Mouse (Mus musculus) CH12.LX (cell line): ENCODE data around the gene Eps8. TPM values are rescaled to one million over a fixed set of nuclear protein-coding genes. Genes with fewer than 3 reads are reported as not detected.

Source experiments
- DNase-seq: peaks from one replicate; pipeline ENCODE4 v3.0.0-alpha.2; 2013; ENCODE audit errors: extremely low read depth
- H3K27ac ChIP-seq: 2 replicates; pipeline ENCODE4 v1.5.1; 2012; ENCODE audit warnings: low read depth, mild to moderate bottlenecking, control low read depth, moderate library complexity; ENCODE audit not compliant: insufficient read depth
- H3K27me3 ChIP-seq: replicated peaks from 2 replicates; pipeline ENCODE3; 2012; ENCODE audit warnings: inconsistent platforms
- H3K36me3 ChIP-seq, 2 experiments: replicated peaks in 1 of 2; 2 replicates each; pipeline versions ENCODE3 to v1.6.1; 2012; ENCODE audit warnings: inconsistent platforms in 1 of 2, low read length in 1 of 2, mild to moderate bottlenecking in 1 of 2, mixed read lengths in 1 of 2, moderate library complexity in 1 of 2; ENCODE audit not compliant: control insufficient read depth in 1 of 2, insufficient read depth in 1 of 2
- H3K4me1 ChIP-seq, 2 experiments: 2 replicates each; pipeline ENCODE4 v1.6.1; 2012; ENCODE audit warnings: inconsistent platforms in 1 of 2, moderate library complexity in 1 of 2; ENCODE audit not compliant: insufficient read depth in 2 of 2, control insufficient read depth in 1 of 2
- H3K4me2 ChIP-seq: 2 replicates; pipeline ENCODE4 v1.6.1; 2012; ENCODE audit warnings: low read depth, mild to moderate bottlenecking, control low read depth; ENCODE audit not compliant: poor library complexity, insufficient read depth, severe bottlenecking
- H3K4me3 ChIP-seq, 3 experiments: fragments of 150-350 bp in 1 of 3; sonication (generic) in 1 of 3; replicated peaks in 1 of 3; 2 replicates each; pipeline versions ENCODE3 to v1.5.1; 2011 to 2012; ENCODE audit warnings: low read depth in 2 of 3, low read length in 2 of 3, mild to moderate bottlenecking in 2 of 3, moderate library complexity in 2 of 3, control low read depth in 1 of 3, improper control_type of control experiment in 1 of 3, inconsistent platforms in 1 of 3, mixed read lengths in 1 of 3; ENCODE audit not compliant: poor library complexity in 1 of 3
- H3K79me2 ChIP-seq: replicated peaks from 2 replicates; pipeline ENCODE4 v1.6.1; 2012; ENCODE audit warnings: mild to moderate bottlenecking, moderate library complexity; ENCODE audit not compliant: control insufficient read depth, poor library complexity, insufficient read depth, severe bottlenecking; ENCODE audit errors: extremely low read depth
- H3K9ac ChIP-seq: 2 replicates; pipeline ENCODE4 v1.6.1; 2012; ENCODE audit warnings: low read depth, mild to moderate bottlenecking, control low read depth, moderate library complexity; ENCODE audit not compliant: insufficient read depth
- H3K9me3 ChIP-seq: replicated peaks from 2 replicates; pipeline ENCODE3; 2012; ENCODE audit warnings: low read length, inconsistent platforms, mixed read lengths
- BHLHE40 ChIP-seq: IDR thresholded peaks from 2 replicates; pipeline ENCODE4 v1.6.1; 2011; ENCODE audit warnings: mild to moderate bottlenecking, low read depth, low read length, improper control_type of control experiment
- CHD1 ChIP-seq: IDR thresholded peaks from 2 replicates; pipeline ENCODE4 v1.6.1; 2012; ENCODE audit warnings: low read depth, low read length, improper control_type of control experiment, inconsistent platforms
- CHD2 ChIP-seq: IDR thresholded peaks from 2 replicates; pipeline ENCODE4 v1.6.1; 2011; ENCODE audit warnings: low read length, improper control_type of control experiment
- E2F4 ChIP-seq: IDR thresholded peaks from 2 replicates; pipeline ENCODE4 v1.6.1; 2011; ENCODE audit warnings: low read depth, low read length, improper control_type of control experiment; ENCODE audit not compliant: insufficient replicate concordance
- ELF1 ChIP-seq: IDR thresholded peaks from 2 replicates; pipeline ENCODE4 v1.6.1; 2014; ENCODE audit warnings: low read depth, mild to moderate bottlenecking, inconsistent platforms, low read length, improper control_type of control experiment
- ETS1 ChIP-seq: conservative IDR thresholded peaks from 2 replicates; pipeline ENCODE4 v1.6.1; 2012; ENCODE audit warnings: low read depth, mild to moderate bottlenecking, inconsistent platforms, low read length, improper control_type of control experiment, moderate library complexity
- GABPA ChIP-seq: IDR thresholded peaks from 2 replicates; pipeline ENCODE4 v1.6.1; 2012; ENCODE audit warnings: low read depth, low read length, improper control_type of control experiment, inconsistent platforms; ENCODE audit not compliant: insufficient replicate concordance
- HCFC1 ChIP-seq: IDR thresholded peaks from 2 replicates; pipeline ENCODE4 v1.6.1; 2012; ENCODE audit warnings: low read depth, mild to moderate bottlenecking, inconsistent platforms, low read length, improper control_type of control experiment
- JUND ChIP-seq: conservative IDR thresholded peaks from 2 replicates; pipeline ENCODE4 v1.6.1; 2011; ENCODE audit warnings: low read depth, low read length, improper control_type of control experiment
- MAZ ChIP-seq: IDR thresholded peaks from 2 replicates; pipeline ENCODE4 v1.6.1; 2012; ENCODE audit warnings: low read depth, mild to moderate bottlenecking, inconsistent platforms, low read length, improper control_type of control experiment, moderate library complexity
- MEF2A ChIP-seq: IDR thresholded peaks from 2 replicates; pipeline ENCODE4 v1.6.1; 2014; ENCODE audit warnings: low read depth, mild to moderate bottlenecking, inconsistent platforms, low read length, improper control_type of control experiment, borderline replicate concordance
- MYC ChIP-seq: IDR thresholded peaks from 2 replicates; pipeline ENCODE4 v1.6.1; 2011; ENCODE audit warnings: low read depth, mild to moderate bottlenecking, improper control_type of control experiment, low read length
- NRF1 ChIP-seq: IDR thresholded peaks from 2 replicates; pipeline ENCODE4 v1.6.1; 2014; ENCODE audit warnings: low read depth, mild to moderate bottlenecking, inconsistent platforms, low read length, improper control_type of control experiment, moderate library complexity
- POLR2A ChIP-seq: IDR thresholded peaks from 2 replicates; pipeline ENCODE4 v1.6.1; 2011; ENCODE audit warnings: low read depth, mild to moderate bottlenecking, improper control_type of control experiment, low read length
- TCF12 ChIP-seq: IDR thresholded peaks from 2 replicates; pipeline ENCODE4 v1.6.1; 2014; ENCODE audit warnings: low read depth, mild to moderate bottlenecking, inconsistent platforms, low read length, improper control_type of control experiment
- UBTF ChIP-seq: IDR thresholded peaks from 2 replicates; pipeline ENCODE4 v1.6.1; 2012; ENCODE audit warnings: low read depth, mild to moderate bottlenecking, inconsistent platforms, low read length, improper control_type of control experiment, moderate library complexity
- USF2 ChIP-seq: conservative IDR thresholded peaks from 2 replicates; pipeline ENCODE4 v1.6.1; 2011; ENCODE audit warnings: low read depth, low read length, improper control_type of control experiment
- ZMIZ1 ChIP-seq: IDR thresholded peaks from 2 replicates; pipeline ENCODE4 v1.6.1; 2012; ENCODE audit warnings: low read depth, mild to moderate bottlenecking, inconsistent platforms, low read length, improper control_type of control experiment
- dilution Hi-C: fragments of 300-500 bp; cut with MboI; formaldehyde crosslinking; loops from 2 replicates; pipeline ENCODE4 v1.14.3; 2020; ENCODE audit warnings: low sequenced_read_pairs; ENCODE audit not compliant: extremely low pct_unique_long_range_greater_than_20kb, extremely low pct_ligation_motif_present
- in situ Hi-C: fragments of 300-500 bp; cut with MboI; formaldehyde crosslinking; loops from 3 replicates; pipeline ENCODE4 v1.14.3; 2019; ENCODE audit warnings: low sequenced_read_pairs, low pct_ligation_motif_present, low pct_unique_long_range_greater_than_20kb, mixed read lengths
- polyA plus RNA-seq: library from polyadenylated mRNA; unstranded; fragments of >175 nt; gene quantifications from 2 replicates; pipeline ENCODE4 v1.2.1, GENCODE M21; 2012; ENCODE audit warnings: low read depth; ENCODE audit not compliant: insufficient read length
- total RNA-seq, 2 experiments: library from RNA; depleted of rRNA; stranded (reverse); fragments of 300-350 nt in 1 of 2; fragments of >200 nt in 1 of 2; gene quantifications; 2 replicates each; pipeline ENCODE4 v1.2.3; 2012 to 2014

Eps8 gene
- total and polyA plus RNA-seq, 3 experiments, result 2.2 to 7.4 (median 2.2) TPM

DNA sequence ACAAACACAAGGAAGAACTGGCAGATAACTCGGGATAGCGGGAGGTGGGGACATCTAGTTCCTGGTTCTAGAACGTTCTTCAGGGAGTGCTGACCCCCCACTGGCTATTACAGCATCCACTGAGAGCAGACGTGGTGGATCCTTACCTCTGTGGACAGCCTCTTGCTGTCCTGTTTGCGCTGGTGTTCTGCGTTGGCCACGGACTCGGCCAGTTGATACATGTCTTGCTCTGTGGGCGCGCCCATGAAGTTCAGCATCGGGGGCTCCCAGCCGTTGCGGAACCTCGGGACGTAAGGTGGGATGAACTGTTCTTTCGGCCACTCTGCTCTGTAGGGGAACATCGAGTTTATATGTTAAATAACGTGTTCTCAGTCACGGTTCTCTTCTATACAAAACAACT lies 145.7 kb downstream of the Eps8 start:
- in situ Hi-C loops, result no loop called here
- dilution Hi-C loops, result no loop called here
- H3K4me2 ChIP-seq, result no peak overlapping the region
- H3K36me3 ChIP-seq, result peaks cover 0 to 32% of the 10 kb centered on the region in 2 experiments
- no peak overlapping the region for H3K9ac ChIP-seq
- peaks cover 0 to 17% of the 10 kb centered on the region in 2 experiments; a peak in 2 of 4 replicates for H3K4me1 ChIP-seq
- TF ChIP-seq MEF2A (no peak), UBTF (no peak), GABPA (no peak), E2F4 (no peak), POLR2A (no peak), ZMIZ1 (no peak), CHD1 (no peak), TCF12 (no peak), ELF1 (no peak), HCFC1 (no peak), BHLHE40 (no peak), USF2 (no peak), CHD2 (no peak), MAZ (no peak), JUND (no peak), MYC (no peak), ETS1 (no peak), NRF1 (no peak)
- TF ChIP-seq, all 38 proteins: peak for 0
- no peak overlapping the region for H3K27ac ChIP-seq
- no peaks in the 10 kb centered on the region for H3K9me3 ChIP-seq
- H3K79me2 ChIP-seq, result no peaks in the 10 kb centered on the region
- DNase-seq, result no peak
- no peaks in the 10 kb centered on the region for H3K27me3 ChIP-seq
- no peak overlapping the region for H3K4me3 ChIP-seq

DNA sequence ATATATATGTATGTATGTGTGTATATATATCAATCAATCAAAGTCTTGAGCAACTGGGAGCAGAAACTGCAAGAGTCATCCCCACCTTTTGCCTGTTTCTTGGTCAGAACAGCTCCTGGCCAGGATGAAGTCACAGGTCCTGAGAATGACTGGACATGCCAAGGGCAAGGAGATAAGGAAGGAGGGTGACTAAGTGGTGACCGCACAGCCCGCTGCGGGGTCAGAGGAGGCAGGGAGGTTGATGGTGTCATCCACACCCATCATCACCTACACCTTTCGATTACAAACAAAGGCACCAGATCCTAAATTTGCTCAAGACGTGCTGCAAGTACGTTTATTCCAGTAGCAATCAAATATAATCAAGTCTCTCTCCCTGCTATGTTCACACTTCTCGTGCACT lies 148.1 kb downstream of the Eps8 start:
- in situ Hi-C loops (no loop called here), dilution Hi-C loops (no loop called here)
- DNase-seq, result no peak
- no peak overlapping the region for H3K4me3 ChIP-seq
- H3K27me3 ChIP-seq, result no peaks in the 10 kb centered on the region
- H3K27ac ChIP-seq, result no peak overlapping the region
- H3K4me1 ChIP-seq, result peaks cover 7 to 33% of the 10 kb centered on the region in 2 experiments
- H3K9me3 ChIP-seq, result no peaks in the 10 kb centered on the region
- TF ChIP-seq UBTF, result no peak
- no peak for TF ChIP-seq NRF1
- peaks cover 0 to 22% of the 10 kb centered on the region in 2 experiments for H3K36me3 ChIP-seq
- H3K79me2 ChIP-seq, result no peaks in the 10 kb centered on the region
- no peak overlapping the region for H3K9ac ChIP-seq
- no peak overlapping the region for H3K4me2 ChIP-seq
